Mouse (Mus musculus): ENCODE data around the gene Epb41l1. TPM values are rescaled to one million over a fixed set of nuclear protein-coding genes. Genes with fewer than 3 reads are reported as not detected.

Epb41l1 gene
- total RNA-seq, 2 experiments from 2014 or later, result 20.5 TPM

GRCm38 (mm10) chr2:156538817-156539555, 118.3 kb downstream of the Epb41l1 start:
- no peak for DNase-seq

DNA sequence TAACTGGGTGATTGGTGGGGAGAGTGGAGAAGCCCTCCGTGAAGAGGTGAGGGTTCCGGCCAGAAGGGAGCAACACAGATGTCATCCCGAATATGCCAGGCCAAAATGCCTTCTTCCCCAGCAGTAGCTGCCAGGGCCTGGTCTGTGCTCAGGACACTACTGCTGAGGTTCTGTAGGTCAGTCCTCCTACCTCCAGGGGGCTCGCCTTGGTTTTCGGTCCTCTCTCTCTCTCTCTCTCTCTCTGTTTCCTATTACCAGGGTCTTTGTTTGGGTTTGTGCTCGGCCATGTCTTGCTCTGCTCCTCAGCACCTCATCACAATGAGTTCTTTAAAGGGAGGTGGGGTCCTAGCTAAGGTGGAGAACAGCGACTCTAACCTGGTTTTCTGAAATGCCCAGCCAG, 120.3 kb downstream of the Epb41l1 start:
- no peak for DNase-seq

GRCm38 (mm10) chr2:156542410-156542809, 121.7 kb downstream of the Epb41l1 start:
- no peak for DNase-seq

GRCm38 (mm10) chr2:156543804-156544203, 123.1 kb downstream of the Epb41l1 start:
- no peak for DNase-seq

DNA sequence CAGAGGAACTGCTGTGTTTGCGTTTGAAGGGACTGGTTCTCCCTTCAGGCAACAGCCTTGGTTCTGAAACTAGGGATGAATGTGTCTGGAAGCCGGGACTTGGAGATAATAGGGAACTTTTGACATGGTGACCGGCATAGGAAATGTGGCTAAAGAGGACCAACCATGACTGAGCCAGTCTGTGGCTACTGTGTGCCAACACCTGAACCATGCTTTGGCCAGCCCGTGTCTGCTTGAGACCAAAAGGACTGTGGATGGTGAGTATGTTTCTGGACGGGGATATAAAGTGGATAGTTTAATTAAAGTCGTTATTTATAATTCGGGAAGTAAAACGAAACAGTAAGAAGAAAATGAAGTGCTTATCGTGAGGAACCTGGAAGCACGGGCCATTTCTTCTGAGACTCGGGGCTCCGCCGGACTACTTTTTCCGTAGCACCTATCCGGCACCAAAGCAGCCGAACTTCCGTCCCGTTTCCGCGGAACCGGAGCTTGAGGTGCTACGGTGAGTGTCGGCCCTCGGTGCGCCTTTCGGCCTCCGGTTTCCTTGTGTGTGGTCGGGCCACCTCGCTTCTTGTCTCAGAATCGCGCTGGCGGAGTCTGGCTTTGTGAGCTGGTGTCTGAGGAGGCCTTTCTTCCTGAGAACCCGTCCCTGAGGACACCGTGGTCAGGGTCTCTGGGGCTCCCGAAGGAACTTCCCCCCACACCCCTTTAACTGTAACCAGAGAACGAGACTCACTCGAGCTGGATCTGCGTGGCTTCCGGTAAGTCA, 126.6 kb downstream of the Epb41l1 start, which contains the start of gene Aar2:
Gene Aar2, plus strand, starts transcription at position 462 of the 769 bp plus-strand sequence.
- DNase-seq, result peak; percentile 91

DNA sequence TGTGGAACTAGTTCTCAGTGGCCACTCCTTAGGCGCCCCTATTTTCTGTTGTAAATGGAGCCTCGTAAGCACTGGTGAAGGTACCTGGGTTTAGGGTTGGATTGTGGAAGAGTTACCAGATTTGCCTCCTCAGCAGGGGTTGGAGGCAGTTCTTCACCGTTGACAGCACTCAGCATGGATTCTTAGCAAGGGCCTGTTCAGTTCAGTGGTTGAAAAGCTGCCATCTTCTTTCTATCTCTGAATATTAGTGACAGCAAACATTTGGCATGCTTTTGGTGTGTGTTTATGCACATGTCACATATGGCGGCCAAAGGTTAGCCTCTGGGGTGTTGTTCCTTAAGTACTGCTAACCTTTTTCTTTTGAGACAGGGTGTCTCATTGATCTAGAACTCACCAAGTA, 131.7 kb downstream of the Epb41l1 start:
- no peak for DNase-seq

DNA sequence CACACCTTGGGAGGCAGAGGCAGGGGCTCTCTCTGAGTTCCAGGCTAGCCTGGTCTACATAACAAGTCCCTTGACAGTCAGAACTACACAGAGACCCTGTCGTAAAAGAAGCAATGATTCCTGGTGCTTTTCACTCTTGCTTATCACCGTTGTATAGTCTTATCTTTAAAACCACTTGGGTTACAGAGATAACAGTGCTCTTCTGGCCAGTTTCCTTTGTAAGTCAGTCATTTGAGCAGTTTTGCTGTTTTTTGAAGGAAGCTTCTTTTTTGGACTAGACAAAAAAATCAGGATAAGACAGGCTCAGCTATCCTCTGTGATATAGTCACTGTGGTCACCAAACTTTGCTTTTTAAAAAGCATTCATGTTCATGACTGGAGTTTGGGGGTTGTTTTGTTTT, 141.1 kb downstream of the Epb41l1 start:
- DNase-seq, result no peak

DNA sequence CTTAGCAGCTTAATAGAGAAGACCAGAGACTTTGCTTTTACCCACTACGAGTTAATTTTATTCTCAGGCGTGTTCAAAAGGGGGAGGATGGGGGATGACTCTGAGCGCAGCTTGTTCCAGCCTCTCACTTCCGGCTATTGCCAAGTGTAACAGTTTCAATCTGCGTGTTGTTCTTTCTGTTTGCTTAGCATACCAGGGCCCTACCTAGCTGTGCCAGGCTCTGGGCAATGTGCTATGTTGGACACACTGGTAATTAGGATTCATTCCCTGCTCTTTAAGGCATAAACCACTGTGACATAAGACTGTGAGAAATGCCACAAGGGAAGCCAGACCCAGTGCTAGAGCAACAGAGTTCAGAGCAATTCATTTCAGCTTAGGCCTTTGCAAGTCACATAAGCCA, 142.8 kb downstream of the Epb41l1 start:
- no peak for DNase-seq

- DNase-seq, result no peak
These were observed 145.8 kb downstream of the Epb41l1 start for GRCm38 (mm10) chr2:156566512-156566911.

DNA sequence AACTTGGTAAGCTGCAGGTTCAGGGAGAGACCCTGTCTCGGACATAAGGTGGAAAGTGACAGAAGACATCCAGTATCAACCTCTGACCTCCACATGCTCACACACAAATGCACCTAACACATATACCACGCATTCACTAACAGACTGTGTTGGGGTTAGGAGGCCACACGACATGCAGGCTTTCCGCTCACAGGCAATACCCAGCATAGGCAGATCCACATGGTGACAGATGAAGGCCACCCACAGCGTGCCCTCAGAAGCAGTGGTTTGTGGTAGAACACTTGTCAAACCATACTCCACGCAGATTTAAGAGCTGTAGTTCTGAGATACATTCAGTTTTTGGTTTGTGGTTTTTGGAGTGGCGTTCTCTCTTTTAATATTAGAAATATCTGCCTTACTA, 147.9 kb downstream of the Epb41l1 start:
- DNase-seq, result no peak

- DNase-seq, result no peak
These were observed 148.6 kb downstream of the Epb41l1 start for GRCm38 (mm10) chr2:156569261-156569660.

GRCm38 (mm10) chr2:156571521-156571920, 150.8 kb downstream of the Epb41l1 start:
- DNase-seq, result no peak

DNA sequence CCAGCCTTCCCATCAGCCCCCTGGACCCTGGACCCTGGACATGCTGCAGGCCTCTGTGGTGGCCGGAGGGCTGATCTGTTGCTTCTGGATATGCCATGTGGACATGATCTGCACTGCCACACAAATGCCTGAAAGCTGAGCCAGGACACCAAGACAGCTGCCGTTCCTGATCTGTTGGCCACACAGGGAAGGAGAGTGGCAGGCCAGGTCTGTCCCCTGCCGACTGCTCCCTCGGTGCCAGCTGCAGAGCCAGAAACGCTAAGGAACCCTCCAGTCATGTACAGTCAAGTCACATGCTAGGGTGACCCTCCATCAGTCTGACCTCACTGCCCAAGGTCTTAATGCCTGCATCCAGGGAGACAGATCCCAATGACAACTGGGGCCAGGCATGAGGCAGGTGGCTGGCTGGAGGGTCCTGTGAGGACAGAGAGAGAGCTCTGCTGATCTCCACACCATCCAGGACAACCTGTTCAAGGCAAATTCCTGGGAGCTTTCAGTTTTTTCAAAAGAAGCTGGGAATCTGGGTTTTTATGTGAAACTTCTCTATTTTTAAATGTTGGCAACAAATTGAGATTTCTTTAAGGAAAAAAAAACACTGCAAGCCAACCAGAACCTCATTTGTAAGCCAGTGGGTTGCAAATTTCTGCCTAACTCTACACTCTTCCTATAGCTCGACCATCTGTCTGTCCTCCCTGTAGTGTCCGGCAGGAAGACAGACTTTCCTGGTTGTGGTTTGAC, 156.3 kb downstream of the Epb41l1 start:
- DNase-seq, result no peak

DNA sequence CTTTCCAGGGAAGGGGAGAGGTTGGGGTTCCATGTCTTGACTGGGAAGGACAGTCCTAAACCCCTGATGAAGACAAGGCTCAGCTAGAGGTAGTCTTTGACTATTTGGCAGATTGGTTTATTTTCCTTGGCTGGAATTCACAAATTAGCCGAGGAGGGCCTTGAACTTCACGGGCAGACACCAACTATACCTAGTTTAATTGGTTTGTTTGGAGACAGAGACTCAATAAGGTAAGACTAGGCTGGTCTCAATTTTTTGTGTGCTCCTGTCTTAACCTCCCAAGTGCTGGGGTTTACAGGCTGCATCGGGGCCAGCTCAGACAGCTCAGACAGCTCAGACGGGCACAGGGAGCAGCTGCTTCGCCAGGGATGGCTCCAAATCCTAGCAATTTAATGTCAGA, 159.8 kb downstream of the Epb41l1 start:
- DNase-seq, result no peak

GRCm38 (mm10) chr2:156581244-156581643, 160.5 kb downstream of the Epb41l1 start:
- no peak for DNase-seq

- DNase-seq, result peak; percentile 22
These were observed 162.2 kb downstream of the Epb41l1 start for GRCm38 (mm10) chr2:156582887-156583286.

DNA sequence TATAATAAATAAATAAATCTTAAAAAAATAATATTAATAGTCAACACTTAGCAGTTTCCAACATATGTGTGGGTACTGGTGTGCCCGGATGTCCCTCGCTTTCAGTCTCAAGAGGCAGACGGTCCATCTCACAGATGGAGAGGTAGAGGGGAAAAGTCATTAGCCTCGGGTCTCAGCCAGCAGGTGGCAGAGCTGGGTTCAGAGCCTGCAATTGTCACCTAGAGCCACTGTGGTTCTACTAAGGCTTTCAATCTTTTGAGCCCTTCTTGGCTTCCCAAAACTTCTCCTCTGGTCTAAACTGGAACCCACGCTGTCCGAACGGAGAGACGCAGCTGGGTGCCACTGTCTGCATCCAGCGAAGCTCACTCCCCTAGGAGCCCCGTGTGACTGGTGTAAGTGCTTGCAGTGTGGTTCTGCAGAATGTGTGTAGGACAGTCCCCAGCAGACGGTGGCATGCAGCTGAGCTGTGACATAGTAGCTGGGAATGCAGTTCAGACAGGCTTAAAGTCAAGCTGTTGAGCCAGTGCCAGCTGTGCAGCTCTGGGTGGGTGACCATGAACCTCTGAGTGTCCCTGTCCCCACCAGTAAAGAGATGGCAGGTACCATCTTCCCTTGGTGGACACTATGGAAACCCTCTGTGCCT, 163.6 kb downstream of the Epb41l1 start:
- peak; percentile 27 for DNase-seq

GRCm38 (mm10) chr2:156584797-156585471, 164.2 kb downstream of the Epb41l1 start:
- DNase-seq, result peak; percentile 52

DNA sequence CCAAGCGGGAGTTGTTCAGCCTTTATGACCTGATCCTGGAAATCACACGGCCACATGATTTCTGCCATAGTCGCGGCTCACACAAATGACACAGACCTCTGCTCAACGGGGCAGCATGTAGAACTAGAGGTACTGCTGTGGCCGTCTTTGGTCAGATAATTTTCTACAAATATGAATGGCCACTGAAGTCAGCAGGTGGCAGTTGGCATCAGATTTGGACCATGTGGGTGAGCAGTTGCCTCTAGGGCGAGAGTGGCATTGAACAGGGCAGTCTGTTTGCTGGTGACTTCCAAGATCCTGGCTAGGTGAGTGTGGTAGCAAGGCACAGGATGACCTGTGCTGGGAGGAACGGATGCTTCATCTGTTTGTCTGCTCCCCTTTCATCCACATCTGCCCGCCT, 168.8 kb downstream of the Epb41l1 start:
- no peak for DNase-seq
